Mouse (Mus musculus) heart, postnatal 0 days (tissue): ENCODE measurements at regions not wholly inside any gene's neighbourhood (a gene's known extent, or its start where the extent isn't known, plus 50 kb on each side); places are given as distances from the start of the nearest gene placed in this dataset.
"Not testable (repeated sequence)": the region's sequence is repeated elsewhere in the genome, so short reads cannot be mapped to it uniquely, and the experiment has no call there.

Experiments
- ATAC-seq: fragments of 200-750 bp; cut with Nextera tagmentation; 2 replicates; pipeline ENCODE4 v1.8.0; 2017; ENCODE audit warnings: low read depth, moderate number of reproducible peaks, moderate library complexity; ENCODE audit not compliant: insufficient read depth
- DNase-seq: peaks from one replicate; pipeline ENCODE4 v3.0.0-alpha.2; 2016; ENCODE audit warnings: low spot score
- H3K27ac ChIP-seq: fragments of 300-500 bp; sonication (generic); 2 replicates; pipeline ENCODE4 v1.5.1; 2014; ENCODE audit warnings: low read depth, mild to moderate bottlenecking
- H3K27me3 ChIP-seq: fragments of 300-500 bp; sonication (generic); 2 replicates; pipeline ENCODE4 v1.6.1; 2014; ENCODE audit warnings: low read length, mixed read lengths; ENCODE audit not compliant: control insufficient read depth, insufficient read depth
- H3K36me3 ChIP-seq: fragments of 300-500 bp; sonication (generic); replicated peaks from 2 replicates; pipeline ENCODE4 v1.6.1; 2014; ENCODE audit warnings: low read length, mixed read lengths; ENCODE audit not compliant: control insufficient read depth, insufficient read depth
- H3K4me1 ChIP-seq: fragments of 300-500 bp; sonication (generic); 2 replicates; pipeline ENCODE4 v1.6.1; 2014; ENCODE audit warnings: antibody characterized with exemption; ENCODE audit not compliant: control insufficient read depth, insufficient read depth
- H3K4me2 ChIP-seq: fragments of 300-500 bp; sonication (generic); 2 replicates; pipeline ENCODE4 v1.6.1; 2014; ENCODE audit warnings: low read depth, mild to moderate bottlenecking, low read length, moderate library complexity
- H3K4me3 ChIP-seq: fragments of 300-500 bp; sonication (generic); 2 replicates; pipeline ENCODE4 v1.5.1; 2014; ENCODE audit warnings: low read depth, low read length
- H3K9ac ChIP-seq: fragments of 300-500 bp; sonication (generic); replicated peaks from 2 replicates; pipeline ENCODE4 v1.6.1; 2014; ENCODE audit warnings: low read depth, low read length, mixed read lengths
- H3K9me3 ChIP-seq: fragments of 300-500 bp; sonication (generic); replicated peaks from 2 replicates; pipeline ENCODE4 v1.6.1; 2016; ENCODE audit warnings: low read length; ENCODE audit not compliant: control insufficient read depth
- CTCF ChIP-seq: IDR thresholded peaks from 2 replicates; pipeline ENCODE4 v1.5.1; 2016; ENCODE audit warnings: antibody characterized with exemption, control low read depth, low read depth
- EP300 ChIP-seq: IDR thresholded peaks from 2 replicates; pipeline ENCODE4 v1.6.1; 2016; ENCODE audit warnings: antibody characterized with exemption, low read depth
- WGBS: fragments of 180-500 bp; shearing (Covaris S2); extraction: QIAGEN DNeasy Blood & Tissue Kit; methylation state at CpG from one replicate; pipeline ENCODE4 v1.1.7; 2014; 5-methylcytosine and 5-hydroxymethylcytosine counted together

DNA sequence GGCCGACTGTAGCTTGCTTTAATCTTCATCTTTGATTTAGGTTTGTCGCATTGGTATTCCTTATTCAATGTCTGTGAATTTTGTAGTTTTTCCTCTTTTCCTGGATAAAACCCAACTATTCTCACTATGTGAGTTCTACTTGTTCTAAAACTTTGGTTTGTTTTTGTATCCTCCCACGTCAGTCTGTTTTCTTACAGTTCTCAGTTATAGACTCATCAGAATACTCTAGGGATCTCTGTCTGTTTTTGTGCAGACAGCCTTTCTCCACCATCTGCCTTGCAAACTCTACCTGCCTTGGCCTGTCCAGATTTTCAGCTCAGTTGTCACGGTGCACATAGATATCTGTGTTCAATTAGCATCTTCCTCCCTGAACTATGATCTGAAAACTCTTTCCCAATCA is 249.3 kb downstream of the Adgrg6 start:
- 76% methylated on average over 4 of the region's 4 CpGs for WGBS
- TF ChIP-seq EP300 (no peak), CTCF (no peak)

DNA sequence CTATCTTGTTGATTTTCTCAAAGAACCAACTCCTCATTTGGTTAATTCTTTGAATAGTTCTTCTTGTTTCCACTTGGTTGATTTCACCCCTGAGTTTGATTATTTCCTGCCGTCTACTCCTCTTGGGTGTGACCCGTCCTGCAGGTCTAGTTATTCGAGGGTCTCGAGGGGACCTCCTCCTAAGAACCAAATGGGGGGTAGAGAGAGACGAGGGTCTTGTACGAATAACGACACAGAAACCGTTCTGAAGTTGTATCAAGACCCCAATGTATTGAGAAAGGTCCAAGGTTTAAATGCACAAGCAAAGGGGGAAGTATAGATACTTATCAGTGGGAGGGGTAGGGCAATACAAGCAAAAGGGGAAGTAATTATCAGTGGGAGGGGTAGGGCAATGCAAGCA is 252.8 kb downstream of the Adgrg6 start:
- H3K36me3 ChIP-seq, H3K4me3 ChIP-seq, H3K4me2 ChIP-seq, H3K9ac ChIP-seq, H3K27me3 ChIP-seq, H3K9me3 ChIP-seq, DNase-seq, H3K27ac ChIP-seq, ATAC-seq, H3K4me1 ChIP-seq: not testable (repeated sequence)
- 65% methylated on average over 8 of the region's 8 CpGs for WGBS

More for the DNA sequence above, 249.3 kb downstream of the Adgrg6 start:
- Histone ChIP-seq H3K4me1 (no peaks in the 10 kb centered on the region), H3K9ac (no peak overlapping the region), H3K36me3 (no peaks in the 10 kb centered on the region), H3K27me3 (no peaks in the 10 kb centered on the region), H3K27ac (no peak overlapping the region), H3K4me2 (no peak overlapping the region), H3K4me3 (no peak overlapping the region), H3K9me3 (no peaks in the 10 kb centered on the region)
- no peak for ATAC-seq
- no peak for DNase-seq

DNA sequence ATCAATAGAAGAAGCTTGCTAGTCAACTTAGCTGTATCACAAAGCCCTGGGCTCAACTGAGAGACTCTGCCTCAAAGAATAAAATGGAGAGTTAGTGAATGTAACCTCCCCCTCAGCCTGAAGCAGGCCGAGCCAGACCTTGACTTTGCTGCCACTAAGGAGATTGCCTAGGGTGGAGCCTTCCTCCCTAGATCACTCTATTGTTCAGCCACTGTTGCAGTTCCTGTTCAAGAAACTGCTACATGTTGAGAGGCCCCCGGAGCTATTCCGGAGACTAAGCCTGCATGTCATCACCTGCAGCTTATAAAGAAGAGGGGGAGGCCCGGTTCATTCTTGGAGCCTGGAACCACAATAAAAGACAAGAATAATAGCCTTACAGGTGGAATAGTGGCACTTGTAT is 257.9 kb downstream of the Adgrg6 start:
- Histone ChIP-seq H3K27ac (no peak overlapping the region), H3K27me3 (no peaks in the 10 kb centered on the region), H3K4me2 (no peak overlapping the region), H3K9ac (no peak overlapping the region), H3K4me3 (no peak overlapping the region), H3K36me3 (no peaks in the 10 kb centered on the region), H3K4me1 (no peaks in the 10 kb centered on the region), H3K9me3 (no peaks in the 10 kb centered on the region)
- ATAC-seq: no peak
- 61% methylated on average over 4 of the region's 4 CpGs for WGBS
- no peak for TF ChIP-seq EP300
- no peak for DNase-seq

DNA sequence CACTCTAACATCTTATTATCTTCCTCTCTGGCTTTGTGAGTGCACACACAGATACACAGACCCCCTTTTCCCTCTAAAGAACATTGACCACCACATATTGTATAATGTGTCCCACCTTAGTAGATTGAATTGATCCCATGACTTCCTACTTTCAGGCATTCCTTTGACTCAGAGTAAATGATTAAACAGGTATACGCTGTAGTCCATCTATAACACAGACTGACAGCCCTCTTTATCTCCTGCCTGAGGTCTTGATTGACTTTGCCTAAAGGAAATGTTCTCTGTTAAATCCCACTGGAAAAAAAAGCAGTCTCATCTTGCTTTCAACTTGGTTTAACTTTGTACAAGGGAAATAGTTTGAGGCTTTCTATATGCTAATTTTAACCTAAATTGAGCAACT is 268.8 kb downstream of the Adgrg6 start:
- Histone ChIP-seq H3K36me3 (no peaks in the 10 kb centered on the region), H3K9ac (no peak overlapping the region), H3K4me2 (no peak overlapping the region), H3K27me3 (no peaks in the 10 kb centered on the region), H3K9me3 (no peaks in the 10 kb centered on the region), H3K27ac (no peak overlapping the region), H3K4me3 (no peak overlapping the region), H3K4me1 (no peaks in the 10 kb centered on the region)
- ATAC-seq: no peak
- TF ChIP-seq CTCF (no peak), EP300 (no peak)
- WGBS: 87% methylated on average over 1 of the region's 1 CpGs
- no peak for DNase-seq

DNA sequence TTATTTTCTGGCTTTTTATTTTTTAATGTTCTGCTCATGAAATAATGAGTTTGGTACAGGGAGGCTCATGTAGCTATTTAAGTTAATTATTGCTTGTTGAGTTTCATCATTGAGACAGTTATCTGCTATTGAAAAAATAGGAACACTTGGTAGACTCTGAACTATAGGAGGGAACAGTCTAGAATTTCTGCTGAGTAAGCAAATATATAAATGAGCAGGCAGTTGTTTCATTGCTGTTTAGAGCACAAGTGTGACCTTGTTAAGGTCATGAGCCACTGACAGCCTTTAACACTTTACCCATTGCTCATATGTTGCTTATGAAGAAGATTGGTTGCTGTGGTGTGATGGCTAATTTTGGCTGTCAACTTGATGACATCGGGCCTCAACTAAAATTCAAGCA is 270.0 kb downstream of the Adgrg6 start:
- H3K9me3 ChIP-seq: no peaks in the 10 kb centered on the region
- ATAC-seq (no peak), DNase-seq (no peak)
- no peaks in the 10 kb centered on the region for H3K4me1 ChIP-seq
- H3K27me3 ChIP-seq: no peaks in the 10 kb centered on the region
- no peak overlapping the region for H3K4me3 ChIP-seq
- WGBS: 84% methylated on average over 1 of the region's 1 CpGs
- H3K4me2 ChIP-seq: no peak overlapping the region
- no peak overlapping the region for H3K27ac ChIP-seq
- no peak overlapping the region for H3K9ac ChIP-seq
- H3K36me3 ChIP-seq: no peaks in the 10 kb centered on the region
- TF ChIP-seq EP300 (no peak), CTCF (no peak)

DNA sequence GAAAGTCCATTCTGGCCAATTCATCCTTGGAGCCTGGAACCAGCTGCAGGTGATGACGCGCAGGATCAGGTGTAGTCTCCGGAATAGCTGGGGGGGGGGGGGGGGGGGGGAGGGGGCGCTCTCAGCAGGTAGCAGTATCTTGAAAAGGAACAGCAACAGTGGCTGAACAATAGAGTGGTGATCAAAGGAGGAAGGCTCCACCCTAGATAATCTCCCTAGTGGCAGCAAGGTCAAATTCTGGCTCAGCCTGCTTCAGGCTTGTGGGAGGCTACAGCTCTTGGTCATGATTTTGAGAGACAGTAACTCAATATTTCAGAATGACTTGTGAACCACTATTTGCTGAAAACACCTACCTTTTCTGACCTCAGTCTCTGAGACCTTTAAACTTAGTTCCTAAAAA is 275.5 kb downstream of the Adgrg6 start:
- Histone ChIP-seq H3K27me3 (no peaks in the 10 kb centered on the region), H3K9me3 (no peaks in the 10 kb centered on the region), H3K4me1 (no peaks in the 10 kb centered on the region), H3K27ac (no peak overlapping the region), H3K4me2 (no peak overlapping the region), H3K9ac (no peak overlapping the region), H3K4me3 (no peak overlapping the region), H3K36me3 (no peaks in the 10 kb centered on the region)
- ATAC-seq (no peak), DNase-seq (no peak)
- no peak for TF ChIP-seq CTCF
- no peak for TF ChIP-seq EP300
- 45% methylated on average over 3 of the region's 4 CpGs for WGBS
